Mouse (Mus musculus) large intestine, adult 2 months (tissue): ENCODE results near the gene Auts2. TPM values are rescaled to one million over a fixed set of nuclear protein-coding genes. Genes with fewer than 3 reads are reported as not detected.

Experiments used
- DNase-seq: peaks from one replicate; pipeline ENCODE4 v3.0.0-alpha.2; 2012; ENCODE audit warnings: low read depth, low spot score
- WGBS: fragments of 180-500 bp; shearing (Covaris S2); methylation state at CpG from one replicate; pipeline ENCODE4 v1.1.7; 2018; 5-methylcytosine and 5-hydroxymethylcytosine counted together
- polyA plus RNA-seq: library from polyadenylated mRNA; depleted of rRNA; stranded (reverse); fragments of >200 nt; gene quantifications from 2 replicates; pipeline ENCODE4 v1.2.3, GENCODE M21; 2012

Gene Auts2
- polyA plus RNA-seq, 1 experiment, result 5.9 TPM

GRCm38 (mm10) chr5:131737476-131737875 is 805.7 kb downstream of the Auts2 start:
- 87% methylated on average over 6 of the region's 6 CpGs for WGBS
- DNase-seq, result no peak

- DNase-seq, result peak; percentile 68
- 11% methylated on average over 5 of the region's 5 CpGs for WGBS
Observed at GRCm38 (mm10) chr5:131733324-131733660, 809.9 kb downstream of the Auts2 start.

DNA sequence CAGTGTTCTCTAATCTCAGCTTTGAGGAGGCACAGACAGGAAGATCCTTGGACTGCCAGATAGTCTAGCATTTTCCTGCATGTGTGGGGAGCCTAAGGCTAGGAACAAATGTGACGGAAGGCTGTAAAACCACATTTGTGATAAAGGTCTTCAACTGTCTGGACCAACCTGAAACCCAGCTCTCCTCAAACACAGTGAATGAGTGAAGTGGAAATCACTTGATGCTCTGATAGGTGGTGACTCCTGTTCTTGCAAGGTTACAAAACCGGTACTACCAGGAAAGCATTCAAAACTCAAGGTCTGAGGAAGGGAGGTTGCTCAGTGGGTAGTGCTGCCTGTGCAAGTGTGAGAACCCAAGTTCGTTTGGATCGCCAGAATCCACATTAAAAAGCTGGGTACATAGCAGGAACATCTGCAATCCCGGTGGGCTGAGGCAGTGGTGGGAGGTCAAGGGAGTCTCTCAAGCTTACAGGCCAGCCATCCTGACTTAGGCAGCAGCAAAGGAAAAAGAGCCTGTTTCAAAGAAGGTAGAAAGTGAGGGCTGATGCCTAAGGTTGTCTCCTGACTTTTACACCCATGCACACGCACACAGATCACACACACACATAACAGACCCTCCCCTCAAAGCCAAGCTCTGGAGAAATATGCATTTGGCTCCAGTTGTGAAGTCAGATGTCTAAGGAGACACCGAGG is 810.4 kb downstream of the Auts2 start:
- 27% methylated on average over 7 of the region's 7 CpGs for WGBS
- DNase-seq, result no peak

GRCm38 (mm10) chr5:131729456-131729855 is 813.7 kb downstream of the Auts2 start:
- no peak for DNase-seq
- 50% methylated on average over 4 of the region's 4 CpGs for WGBS

DNA sequence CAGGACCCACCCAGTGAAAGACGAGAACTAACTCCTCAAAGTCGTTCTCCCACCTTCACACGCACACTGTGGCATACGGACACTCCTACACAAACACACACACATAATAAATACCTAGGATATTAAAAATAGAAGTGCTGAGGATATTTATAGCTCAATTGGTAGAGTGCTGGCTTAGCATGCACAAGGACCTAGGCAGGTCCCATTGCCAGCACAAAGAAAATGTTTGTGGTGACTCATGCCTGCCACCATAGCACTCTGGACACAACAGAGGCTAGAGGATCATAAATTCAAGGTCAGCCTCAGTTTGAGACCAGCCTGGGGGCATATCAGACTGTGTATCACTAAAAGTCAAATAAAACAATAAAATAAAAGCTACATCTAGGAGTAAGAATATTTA is 815.2 kb downstream of the Auts2 start:
- no peak for DNase-seq
- 62% methylated on average over 4 of the region's 4 CpGs for WGBS

- 97% methylated on average over 1 of the region's 1 CpGs for WGBS
- DNase-seq, result no peak
Observed at GRCm38 (mm10) chr5:131724508-131724907, 818.6 kb downstream of the Auts2 start.

- no peak for DNase-seq
- WGBS, result 33% methylated on average over 6 of the region's 6 CpGs
Observed at GRCm38 (mm10) chr5:131722791-131723190, 820.4 kb downstream of the Auts2 start.

- DNase-seq, result no peak
- WGBS, result 31% methylated on average over 4 of the region's 4 CpGs
Observed at GRCm38 (mm10) chr5:131722361-131722760, 820.8 kb downstream of the Auts2 start.

DNA sequence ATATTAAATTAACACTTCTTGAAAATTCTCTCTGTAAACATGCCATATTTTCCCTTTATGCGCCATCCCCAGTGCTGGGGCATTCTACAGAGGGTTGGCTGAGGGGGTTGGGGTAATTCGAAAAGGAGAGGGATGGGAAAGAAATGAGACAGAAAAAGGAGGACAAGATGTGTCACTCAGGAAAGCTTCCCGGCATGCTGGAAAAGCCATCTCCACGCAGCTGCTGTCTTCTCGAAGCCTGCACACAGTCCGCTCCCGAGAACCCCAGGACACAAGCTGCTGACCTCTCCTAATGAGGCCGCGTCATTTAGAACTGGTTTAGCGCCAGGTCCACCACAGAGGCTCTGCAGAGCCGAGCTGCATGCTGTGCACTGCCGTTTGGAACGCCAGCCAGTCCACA is 825.1 kb downstream of the Auts2 start:
- 84% methylated on average over 13 of the region's 13 CpGs for WGBS
- no peak for DNase-seq

DNA sequence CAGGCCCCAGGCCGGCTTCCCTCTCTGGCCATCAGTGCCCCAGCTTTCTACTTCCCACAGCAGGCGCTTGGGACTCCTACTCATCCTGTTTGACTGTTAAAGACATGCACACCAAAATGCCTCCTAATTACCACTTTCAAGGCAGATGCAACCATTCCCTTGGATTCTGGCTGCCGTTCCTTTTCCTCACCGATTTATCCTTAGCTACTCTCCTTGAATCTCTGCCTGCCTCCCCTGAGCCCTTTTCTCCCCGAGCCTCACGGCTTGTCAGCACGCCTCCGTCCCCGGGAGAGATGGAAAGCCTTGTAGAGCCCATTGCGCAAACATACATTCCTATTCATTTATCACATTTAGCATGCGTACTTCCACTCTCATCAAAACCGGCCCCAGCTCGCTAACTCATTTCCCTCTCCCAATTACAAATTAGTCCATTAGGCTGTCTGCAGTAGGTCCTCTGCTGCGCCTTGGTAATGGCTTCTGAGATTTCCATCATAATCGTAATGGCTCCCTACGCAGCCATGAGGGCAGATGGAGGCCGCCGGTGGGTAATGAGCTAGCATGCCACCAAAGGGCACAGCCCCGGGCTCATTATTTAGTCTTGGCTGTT is 825.7 kb downstream of the Auts2 start:
- no peak for DNase-seq
- WGBS, result 95% methylated on average over 19 of the region's 19 CpGs

- DNase-seq, result no peak
- WGBS, result 82% methylated on average over 5 of the region's 5 CpGs
Observed at GRCm38 (mm10) chr5:131714979-131715378, 828.2 kb downstream of the Auts2 start.

- DNase-seq, result no peak
- 87% methylated on average over 2 of the region's 2 CpGs for WGBS
Observed at GRCm38 (mm10) chr5:131712441-131712840, 830.7 kb downstream of the Auts2 start.

- DNase-seq, result no peak
- WGBS, result 15% methylated on average over 5 of the region's 5 CpGs
Observed at GRCm38 (mm10) chr5:131711474-131712129, 831.5 kb downstream of the Auts2 start.

DNA sequence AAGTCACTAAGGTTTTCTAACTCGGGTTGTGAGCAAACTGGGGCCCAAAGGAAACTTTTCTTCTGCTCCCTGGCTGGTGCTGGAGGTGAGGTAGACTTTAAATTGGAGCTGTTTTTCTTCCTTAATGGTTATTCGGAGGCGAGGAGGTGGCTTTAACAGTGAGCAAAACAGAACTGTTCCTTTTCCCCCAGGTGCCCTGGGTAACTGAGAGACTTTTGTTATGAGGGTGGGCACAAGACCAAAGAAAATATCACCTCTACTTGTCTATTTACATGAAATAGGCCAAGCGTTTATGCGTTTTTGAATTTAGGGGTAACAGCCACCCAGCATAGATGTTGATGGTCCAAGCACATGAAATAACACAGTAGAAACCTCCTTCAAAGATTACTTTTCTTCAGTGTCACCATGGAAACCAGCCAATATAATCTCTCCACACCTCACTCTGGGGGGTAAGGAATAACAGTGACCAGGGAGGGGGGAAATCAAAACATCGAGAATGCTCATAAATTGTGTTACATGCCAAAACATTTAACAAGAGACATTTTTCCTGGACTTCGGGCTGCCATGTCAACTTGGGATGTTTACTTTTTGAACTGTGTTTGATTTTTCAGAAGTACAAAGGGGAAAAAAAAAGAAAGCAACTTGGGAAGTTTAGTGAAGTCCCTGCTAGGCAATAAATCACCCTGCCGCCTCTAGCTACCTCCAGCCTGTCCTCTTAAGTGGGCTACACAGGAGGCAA is 832.2 kb downstream of the Auts2 start:
- WGBS, result 20% methylated on average over 8 of the region's 8 CpGs

GRCm38 (mm10) chr5:131707471-131707870 is 835.7 kb downstream of the Auts2 start:
- no peak for DNase-seq
- WGBS, result 90% methylated on average over 7 of the region's 7 CpGs

More for the DNA sequence above, 832.2 kb downstream of the Auts2 start:
- DNase-seq, result no peak

GRCm38 (mm10) chr5:131703729-131704128 is 839.4 kb downstream of the Auts2 start:
- no peak for DNase-seq
- 76% methylated on average over 6 of the region's 6 CpGs for WGBS

DNA sequence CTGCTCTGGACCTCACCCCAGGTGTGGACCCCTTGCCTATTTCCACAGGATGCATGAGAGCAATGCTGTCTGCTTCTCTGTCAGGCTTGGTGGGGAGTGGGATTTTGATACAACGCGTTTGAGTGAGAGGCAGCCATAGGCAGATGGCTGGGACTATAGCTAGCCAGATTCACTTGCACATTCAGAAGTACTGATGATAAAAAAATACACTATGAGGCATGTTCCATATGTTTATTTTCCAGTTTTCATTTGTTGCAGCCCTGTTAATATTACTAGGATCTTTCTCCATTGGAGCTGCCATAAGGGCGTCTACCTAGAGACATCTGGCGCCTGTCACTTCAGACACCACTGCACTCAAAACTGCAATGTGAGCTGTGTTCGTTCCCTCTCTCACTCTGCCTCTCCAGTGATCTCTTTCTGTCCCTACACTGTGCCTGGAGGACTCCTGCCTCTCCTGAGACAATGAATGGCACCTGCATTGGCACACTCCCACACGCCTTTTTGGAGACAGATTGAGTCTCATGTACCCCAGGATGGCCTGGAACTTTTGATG is 840.2 kb downstream of the Auts2 start:
- WGBS, result 91% methylated on average over 6 of the region's 6 CpGs
- no peak for DNase-seq

DNA sequence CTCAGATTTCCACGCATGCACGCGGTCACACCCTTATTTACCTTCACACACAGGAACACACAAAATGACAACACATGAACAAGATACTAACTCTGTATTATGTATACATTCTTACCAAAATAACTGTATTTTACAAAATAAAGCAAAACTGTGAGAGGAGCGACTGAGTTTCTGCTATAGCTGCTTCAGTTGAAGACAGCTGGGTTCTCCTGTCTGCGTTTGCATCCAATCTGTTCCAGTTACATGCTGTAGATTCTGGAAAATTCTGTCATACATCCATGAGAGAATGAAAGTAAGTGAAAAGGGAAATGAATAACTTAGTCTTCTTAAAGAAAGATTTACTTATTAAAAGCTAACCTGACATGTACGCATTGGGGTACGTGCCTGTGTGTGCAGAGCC is 844.2 kb downstream of the Auts2 start:
- WGBS, result 97% methylated on average over 7 of the region's 7 CpGs
- no peak for DNase-seq

GRCm38 (mm10) chr5:131690781-131691180 is 852.4 kb downstream of the Auts2 start:
- 85% methylated on average over 1 of the region's 1 CpGs for WGBS
- DNase-seq, result no peak

DNA sequence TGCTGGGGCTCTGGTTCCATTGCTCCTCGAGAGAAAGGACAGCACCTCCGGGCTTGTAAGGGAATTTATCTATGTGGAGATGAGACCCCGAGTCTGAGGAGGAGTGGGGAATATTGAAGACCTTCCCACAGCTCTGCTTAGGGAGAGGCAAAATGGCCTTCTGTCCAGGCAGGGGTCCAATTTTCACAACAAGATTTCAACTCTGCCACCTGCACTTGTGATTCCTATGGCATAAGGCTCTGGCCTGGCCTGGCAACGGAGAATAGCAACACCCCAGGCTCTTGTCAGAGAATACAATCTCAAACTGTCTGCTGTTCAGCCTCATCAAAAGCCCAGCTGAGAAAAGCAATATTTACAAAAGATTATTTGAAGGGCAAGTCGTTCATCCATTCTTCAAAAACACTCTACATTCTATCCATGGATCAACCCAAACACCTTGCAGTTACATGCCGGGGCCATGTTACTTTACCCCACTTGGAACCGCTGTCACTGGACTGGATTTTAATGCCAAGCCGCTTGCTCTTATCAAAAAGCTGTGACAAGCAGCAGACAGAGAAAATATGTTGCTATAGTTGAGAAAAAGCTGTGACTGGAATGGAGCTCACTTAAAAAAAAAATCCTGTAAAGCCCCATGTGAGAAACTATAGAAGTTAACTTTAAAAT is 856.1 kb downstream of the Auts2 start:
- no peak for DNase-seq
- 83% methylated on average over 8 of the region's 8 CpGs for WGBS
